Mouse (Mus musculus) liver, embryonic 16.5 days (tissue): ENCODE data around the gene D630039A03Rik. TPM values are rescaled to one million over a fixed set of nuclear protein-coding genes. Genes with fewer than 3 reads are reported as not detected.

Experiments
- ATAC-seq: fragments of 200-750 bp; cut with Nextera tagmentation; 2 replicates; pipeline ENCODE4 v1.8.0; 2017; ENCODE audit warnings: low read depth, mild to moderate bottlenecking, moderate number of reproducible peaks, moderate library complexity
- H3K27ac ChIP-seq: fragments of 300-500 bp; sonication (generic); 2 replicates; pipeline ENCODE4 v1.5.1; 2014; ENCODE audit warnings: mild to moderate bottlenecking, low read length
- H3K27me3 ChIP-seq: fragments of 300-500 bp; sonication (generic); 2 replicates; pipeline ENCODE4 v1.6.1; 2014; ENCODE audit warnings: low read depth, low read length, mixed read lengths; ENCODE audit not compliant: control insufficient read depth, insufficient read depth
- H3K36me3 ChIP-seq: fragments of 300-500 bp; sonication (generic); 2 replicates; pipeline ENCODE4 v1.6.1; 2014; ENCODE audit warnings: mild to moderate bottlenecking; ENCODE audit not compliant: control insufficient read depth, insufficient read depth
- H3K4me1 ChIP-seq: fragments of 300-500 bp; sonication (generic); 2 replicates; pipeline ENCODE4 v1.6.1; 2014; ENCODE audit warnings: low read depth, low read length, mixed read lengths; ENCODE audit not compliant: control insufficient read depth
- H3K4me2 ChIP-seq: fragments of 300-500 bp; sonication (generic); 2 replicates; pipeline ENCODE4 v1.6.1; 2014; ENCODE audit warnings: low read depth, low read length, mixed read lengths
- H3K4me3 ChIP-seq: fragments of 300-500 bp; sonication (generic); 2 replicates; pipeline ENCODE4 v1.5.1; 2014; ENCODE audit warnings: low read depth, mild to moderate bottlenecking, low read length
- H3K9ac ChIP-seq: fragments of 300-500 bp; sonication (generic); 2 replicates; pipeline ENCODE4 v1.6.1; 2014; ENCODE audit warnings: low read depth, low read length
- H3K9me3 ChIP-seq: fragments of 300-500 bp; sonication (generic); replicated peaks from 2 replicates; pipeline ENCODE4 v1.6.1; 2016; ENCODE audit warnings: low read length; ENCODE audit not compliant: control insufficient read depth
- WGBS: fragments of 180-500 bp; shearing (Covaris S2); extraction: QIAGEN DNeasy Blood & Tissue Kit; methylation state at CpG from one replicate; pipeline ENCODE4 v1.1.7; 2014; ENCODE audit not compliant: insufficient replicate concordance; 5-methylcytosine and 5-hydroxymethylcytosine counted together
- polyA plus RNA-seq: library from polyadenylated mRNA; unstranded; fragments of >200 nt; fragmentation: Nextera tagmentation; extraction: Ambion mirVana; gene quantifications from 2 replicates; pipeline ENCODE4 v1.2.1, GENCODE M21; 2015

Gene D630039A03Rik
- polyA plus RNA-seq, 1 experiment from 2014 or later, result 0.27 TPM

- Histone ChIP-seq H3K36me3 (no peaks in the 10 kb centered on the region), H3K4me1 (no peaks in the 10 kb centered on the region), H3K27me3 (no peaks in the 10 kb centered on the region), H3K4me2 (no peak overlapping the region), H3K27ac (no peak overlapping the region), H3K9ac (no peak overlapping the region), H3K9me3 (no peaks in the 10 kb centered on the region), H3K4me3 (no peak overlapping the region)
- no peak for ATAC-seq
- 18% methylated on average over 10 of the region's 10 CpGs for WGBS
These were observed 48.6 kb downstream of the D630039A03Rik start for GRCm38 (mm10) chr4:57867454-57867853.

GRCm38 (mm10) chr4:57866990-57867389, 49.1 kb downstream of the D630039A03Rik start:
- 55% methylated on average over 9 of the region's 9 CpGs for WGBS
- Histone ChIP-seq H3K4me1 (no peaks in the 10 kb centered on the region), H3K4me2 (no peak overlapping the region), H3K27ac (no peak overlapping the region), H3K9me3 (no peaks in the 10 kb centered on the region), H3K4me3 (no peak overlapping the region), H3K9ac (no peak overlapping the region), H3K27me3 (no peaks in the 10 kb centered on the region), H3K36me3 (no peaks in the 10 kb centered on the region)
- ATAC-seq, result no peak

GRCm38 (mm10) chr4:57866088-57866487, 50.0 kb downstream of the D630039A03Rik start:
- H3K4me1 ChIP-seq, result no peaks in the 10 kb centered on the region
- no peak overlapping the region for H3K4me3 ChIP-seq
- H3K36me3 ChIP-seq, result no peaks in the 10 kb centered on the region
- no peak overlapping the region for H3K9ac ChIP-seq
- ATAC-seq, result peak; percentile 45; the same call in 1 of the 2 replicates
- no peaks in the 10 kb centered on the region for H3K9me3 ChIP-seq
- 13% methylated on average over 2 of the region's 2 CpGs for WGBS
- no peak overlapping the region for H3K4me2 ChIP-seq
- no peak overlapping the region for H3K27ac ChIP-seq
- H3K27me3 ChIP-seq, result no peaks in the 10 kb centered on the region

- Histone ChIP-seq H3K9ac (no peak overlapping the region), H3K4me3 (no peak overlapping the region), H3K27me3 (no peaks in the 10 kb centered on the region), H3K9me3 (no peaks in the 10 kb centered on the region), H3K4me2 (no peak overlapping the region), H3K36me3 (no peaks in the 10 kb centered on the region), H3K27ac (no peak overlapping the region), H3K4me1 (no peaks in the 10 kb centered on the region)
- WGBS, result 62% methylated on average over 9 of the region's 9 CpGs
- no peak for ATAC-seq
These were observed 53.7 kb downstream of the D630039A03Rik start for GRCm38 (mm10) chr4:57862269-57862986.

- Histone ChIP-seq H3K27me3 (no peaks in the 10 kb centered on the region), H3K27ac (no peak overlapping the region), H3K9me3 (no peaks in the 10 kb centered on the region), H3K4me2 (no peak overlapping the region), H3K4me3 (no peak overlapping the region), H3K4me1 (no peaks in the 10 kb centered on the region), H3K36me3 (no peaks in the 10 kb centered on the region), H3K9ac (no peak overlapping the region)
- no peak for ATAC-seq
- WGBS, result 20% methylated on average over 8 of the region's 8 CpGs
These were observed 54.2 kb downstream of the D630039A03Rik start for GRCm38 (mm10) chr4:57861856-57862255.

GRCm38 (mm10) chr4:57861166-57861565, 54.9 kb downstream of the D630039A03Rik start:
- Histone ChIP-seq H3K9ac (no peak overlapping the region), H3K4me3 (no peak overlapping the region), H3K36me3 (no peaks in the 10 kb centered on the region), H3K9me3 (no peaks in the 10 kb centered on the region), H3K4me1 (no peaks in the 10 kb centered on the region), H3K27me3 (no peaks in the 10 kb centered on the region), H3K4me2 (no peak overlapping the region), H3K27ac (no peak overlapping the region)
- WGBS, result 50% methylated on average over 6 of the region's 6 CpGs
- ATAC-seq, result no peak

- no peak for ATAC-seq
- WGBS, result 40% methylated on average over 6 of the region's 6 CpGs
- H3K36me3 ChIP-seq, result no peaks in the 10 kb centered on the region
These were observed 55.9 kb downstream of the D630039A03Rik start for GRCm38 (mm10) chr4:57860204-57860611.

More at GRCm38 (mm10) chr4:57860204-57860611, 55.9 kb downstream of the D630039A03Rik start:
- H3K4me3 ChIP-seq, result no peak overlapping the region
- no peaks in the 10 kb centered on the region for H3K9me3 ChIP-seq
- H3K27me3 ChIP-seq, result no peaks in the 10 kb centered on the region
- H3K4me2 ChIP-seq, result no peak overlapping the region
- no peak overlapping the region for H3K9ac ChIP-seq
- H3K27ac ChIP-seq, result no peak overlapping the region
- H3K4me1 ChIP-seq, result no peaks in the 10 kb centered on the region

Other genes starting within 250 kb of the D630039A03Rik start
- 2.0 TPM in 2 replicates for gene Akap2, start 198.6 kb downstream of the D630039A03Rik start, polyA plus RNA-seq
- gene Txn1, start 40.1 kb upstream of the D630039A03Rik start, polyA plus RNA-seq, result 187 and 207 TPM in 2 replicates
- gene Txndc8, start 92.8 kb upstream of the D630039A03Rik start, polyA plus RNA-seq, result not detected in 2 replicates